Mouse (Mus musculus) right cerebral cortex, postnatal 14 days (tissue): Measurements from ENCODE around the gene Irf2bp2.

Source experiments
- DNase-seq: peaks from one replicate; pipeline ENCODE4 v3.0.0; 2022

Irf2bp2 gene

DNA sequence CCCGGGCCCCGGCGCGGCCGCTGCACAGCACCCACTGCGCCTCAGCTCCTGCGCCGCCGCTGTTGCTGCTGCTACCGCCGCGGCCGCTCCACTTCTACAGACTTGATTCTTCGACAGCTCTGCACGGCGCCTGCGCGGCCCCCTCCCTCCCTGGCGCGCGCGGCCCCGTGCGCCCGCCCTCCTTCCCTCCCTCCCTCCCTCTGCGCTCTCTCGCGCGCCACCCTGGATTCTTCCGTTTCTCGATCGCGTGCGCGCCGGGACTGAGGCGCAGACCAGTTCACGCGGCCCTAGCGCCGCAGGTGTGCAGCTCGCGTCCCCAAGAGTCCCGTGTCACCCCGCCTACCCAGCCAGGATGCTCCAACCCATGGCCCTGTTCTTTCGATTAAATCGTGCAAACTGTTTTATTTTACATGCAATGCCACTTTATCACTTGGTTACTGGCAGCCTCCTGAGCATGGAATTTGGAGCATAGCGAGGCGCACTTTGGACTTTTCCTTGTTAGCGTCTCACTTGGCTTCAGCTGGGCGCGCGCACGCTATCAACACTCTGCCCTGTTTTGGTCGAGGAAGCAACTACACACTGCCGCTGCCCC lies at the start of gene Irf2bp2:
Irf2bp2 (minus strand) TSS at position 98 of the 592 bp plus-strand sequence.
- DNase-seq, result peak; percentile 91

GRCm38 (mm10) chr8:126642665-126643064 lies 48.9 kb upstream of the Irf2bp2 start:
- no peak for DNase-seq

- DNase-seq, result no peak
These were observed 47.9 kb upstream of the Irf2bp2 start for GRCm38 (mm10) chr8:126641568-126642295.

GRCm38 (mm10) chr8:126639161-126639560 lies 45.4 kb upstream of the Irf2bp2 start:
- DNase-seq, result no peak

- no peak for DNase-seq
These were observed 44.2 kb upstream of the Irf2bp2 start for GRCm38 (mm10) chr8:126638027-126638426.

GRCm38 (mm10) chr8:126634541-126635048 lies 40.8 kb upstream of the Irf2bp2 start:
- no peak for DNase-seq

DNA sequence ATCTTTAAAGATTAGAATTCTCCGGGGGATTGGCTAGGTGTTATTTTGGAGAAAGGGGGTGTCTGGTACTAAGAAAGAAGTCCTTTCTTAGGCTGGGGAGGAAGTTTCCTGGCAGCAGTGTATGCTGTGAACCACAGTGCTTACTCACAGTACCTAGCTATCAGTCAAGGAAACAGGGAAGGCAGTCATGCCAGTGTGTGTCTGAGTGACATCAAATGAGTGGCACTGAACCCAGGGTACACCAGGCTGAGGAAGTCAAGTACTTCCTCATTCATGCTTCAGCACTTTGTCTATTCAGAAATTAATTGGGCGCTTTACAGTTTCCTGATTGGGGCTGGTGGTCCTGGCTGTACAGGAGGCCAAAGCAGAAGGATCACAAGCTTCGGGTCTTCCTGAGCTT lies 34.8 kb upstream of the Irf2bp2 start:
- DNase-seq, result no peak

- no peak for DNase-seq
These were observed 32.6 kb upstream of the Irf2bp2 start for GRCm38 (mm10) chr8:126626415-126626814.

- DNase-seq, result no peak
These were observed 28.5 kb upstream of the Irf2bp2 start for GRCm38 (mm10) chr8:126622111-126622795.

DNA sequence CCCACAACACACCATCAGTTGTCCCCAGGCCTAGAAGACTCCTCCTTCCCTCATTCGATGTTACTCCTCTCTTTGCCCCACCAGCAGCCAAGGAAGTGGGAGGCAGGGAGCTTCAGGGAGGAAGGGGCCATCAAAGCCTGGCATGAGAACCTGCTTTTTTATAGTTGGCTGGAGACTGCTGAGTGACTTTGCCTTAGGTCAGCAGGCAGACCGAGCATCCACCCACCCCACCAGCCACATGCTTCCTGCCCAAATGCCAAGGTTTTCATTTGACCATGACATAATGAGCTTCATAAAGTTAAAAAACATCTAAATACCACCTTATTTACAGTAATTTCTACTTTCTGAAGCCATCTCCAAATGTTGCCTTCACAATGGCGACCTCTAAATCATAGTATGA lies 26.9 kb upstream of the Irf2bp2 start:
- no peak for DNase-seq

- no peak for DNase-seq
These were observed 25.7 kb upstream of the Irf2bp2 start for GRCm38 (mm10) chr8:126619487-126619886.

- no peak for DNase-seq
These were observed 23.9 kb upstream of the Irf2bp2 start for GRCm38 (mm10) chr8:126617665-126618064.

DNA sequence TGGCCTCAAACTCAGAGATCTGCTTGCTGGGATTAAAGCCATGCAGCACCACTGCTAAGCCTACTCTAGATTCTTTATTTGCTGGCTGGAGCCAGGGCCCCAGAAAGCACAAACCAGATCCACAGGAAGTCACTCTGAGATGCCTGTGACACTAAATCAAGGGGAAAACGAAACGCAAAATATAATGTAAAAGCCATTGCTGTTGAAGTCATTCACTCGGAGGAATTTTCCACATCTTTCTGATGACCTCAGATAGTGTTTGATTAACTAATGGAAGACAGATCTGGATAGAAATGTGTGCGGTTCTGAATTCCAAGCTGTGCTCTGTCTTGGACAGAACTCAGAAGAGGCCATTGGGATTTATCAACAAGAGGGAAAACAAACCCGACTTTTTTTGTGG lies 22.9 kb upstream of the Irf2bp2 start:
- no peak for DNase-seq

GRCm38 (mm10) chr8:126615765-126616164 lies 22.0 kb upstream of the Irf2bp2 start:
- DNase-seq, result no peak

GRCm38 (mm10) chr8:126614740-126615132 lies 20.9 kb upstream of the Irf2bp2 start:
- no peak for DNase-seq

DNA sequence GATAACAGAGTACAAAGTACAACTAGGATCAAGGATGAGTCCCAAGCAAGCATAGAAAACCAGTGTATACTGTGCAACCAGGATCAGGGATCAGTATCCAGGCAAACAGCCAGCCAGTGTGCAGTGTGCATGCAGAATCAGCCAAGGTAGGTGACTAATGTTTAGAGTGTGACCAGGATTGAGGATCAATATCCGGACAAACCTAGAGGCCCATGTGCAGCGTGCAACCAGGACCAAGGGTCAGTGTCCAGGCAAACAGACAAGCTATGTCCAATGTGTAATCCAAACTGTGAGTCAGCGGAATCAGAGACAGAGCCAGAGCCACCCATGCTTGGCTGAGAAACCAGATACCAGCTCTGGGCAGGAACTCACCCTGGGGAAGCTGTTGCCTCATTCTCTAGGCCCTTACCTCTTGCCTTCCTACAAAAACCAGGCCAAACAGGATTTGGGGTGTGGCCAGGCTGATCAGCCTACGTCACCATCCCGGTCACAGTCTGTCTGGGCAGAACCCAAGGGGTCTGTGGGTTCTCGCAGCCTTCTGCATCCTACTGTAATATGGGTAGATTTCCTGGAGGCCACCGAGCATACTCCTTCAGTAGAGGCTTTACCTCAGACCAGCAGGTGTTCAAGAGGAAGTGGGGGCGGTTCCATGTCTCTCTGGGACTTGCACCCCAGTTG lies 20.4 kb upstream of the Irf2bp2 start:
- no peak for DNase-seq

DNA sequence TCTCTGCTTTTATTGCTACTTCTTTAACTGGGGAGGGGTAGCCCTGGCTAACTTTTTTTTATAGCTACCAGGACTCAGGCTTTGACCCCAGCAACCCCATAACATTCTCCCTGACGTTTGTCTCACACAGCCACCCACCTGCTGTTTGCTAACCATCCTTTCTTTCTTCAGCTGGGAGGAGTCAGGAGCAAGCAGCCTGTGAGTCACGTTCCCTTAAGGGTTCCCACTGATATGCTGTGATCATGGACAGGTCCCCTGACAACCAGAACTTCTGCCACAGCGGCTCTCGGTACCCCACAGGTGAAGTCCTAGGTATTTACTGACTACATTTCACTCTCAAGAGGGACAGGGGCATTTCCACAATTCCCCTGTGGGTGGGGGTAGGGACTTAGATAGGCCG lies 19.4 kb upstream of the Irf2bp2 start:
- DNase-seq, result no peak

DNA sequence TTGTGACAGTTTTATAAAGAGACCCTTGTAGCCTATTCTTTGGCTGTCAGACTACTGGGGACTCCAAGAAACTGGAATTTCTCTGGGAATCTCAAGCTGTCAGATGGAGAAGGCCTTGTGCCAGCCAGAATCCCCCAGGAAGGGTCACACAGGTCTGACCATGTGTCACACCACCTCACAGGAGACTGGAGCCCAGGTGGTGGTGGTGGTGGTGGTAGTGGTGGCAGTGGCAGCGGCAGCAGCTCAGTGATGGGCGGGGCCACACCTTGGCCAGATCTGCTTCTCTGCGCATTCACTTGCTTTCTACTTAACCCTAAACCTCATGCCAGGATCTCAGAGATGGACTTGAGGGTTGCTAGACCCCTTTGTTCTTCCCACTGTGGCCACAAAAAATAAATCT lies 19.0 kb upstream of the Irf2bp2 start:
- no peak for DNase-seq

GRCm38 (mm10) chr8:126610713-126611112 lies 16.9 kb upstream of the Irf2bp2 start:
- no peak for DNase-seq

DNA sequence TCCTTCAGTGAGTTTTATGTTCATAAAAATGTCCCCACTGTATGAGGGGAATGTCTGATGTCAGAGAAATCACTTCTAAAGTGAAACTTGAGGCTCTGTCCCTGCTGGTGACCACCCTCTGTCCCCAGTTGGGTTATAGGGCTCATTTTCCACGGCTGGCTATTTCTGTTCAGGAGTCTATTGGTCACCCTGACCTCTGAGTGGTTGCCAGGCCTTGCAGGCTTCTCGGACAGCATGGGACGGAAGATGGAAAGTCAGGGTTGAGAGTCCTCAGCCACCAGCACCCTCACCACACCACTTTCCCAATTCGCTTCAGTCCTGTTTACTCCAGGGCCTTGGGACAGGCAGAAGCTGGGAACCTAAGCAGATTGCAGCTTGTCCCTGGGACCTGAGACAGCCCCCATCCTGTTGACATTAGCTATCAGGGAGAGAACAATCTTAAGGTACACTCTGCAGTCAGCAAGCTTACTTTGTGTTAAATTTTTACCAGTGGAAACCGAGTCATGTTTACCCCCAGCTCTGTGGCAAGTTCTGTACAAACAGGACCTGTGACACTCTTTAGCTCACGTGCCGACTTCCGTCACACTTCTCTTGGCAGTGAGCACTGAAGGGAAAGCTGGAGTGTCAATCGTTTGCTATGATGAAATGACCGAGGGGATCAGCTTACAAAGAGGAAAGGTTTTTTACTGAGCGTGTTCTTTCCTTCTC lies 15.9 kb upstream of the Irf2bp2 start:
- DNase-seq, result no peak

GRCm38 (mm10) chr8:126603241-126603947 lies 9.6 kb upstream of the Irf2bp2 start:
- no peak for DNase-seq

- no peak for DNase-seq
These were observed 8.9 kb upstream of the Irf2bp2 start for GRCm38 (mm10) chr8:126602641-126603040.
